Mouse (Mus musculus): ENCODE results near the gene Gad1. TPM values are rescaled to one million over a fixed set of nuclear protein-coding genes. Genes with fewer than 3 reads are reported as not detected.
A peak's percentile ranks its signal among the peaks of the same experiment; 100 is the strongest.

Gad1 gene
- polyA plus RNA-seq, 1 experiment from 2014 or later: 0.20 TPM

GRCm38 (mm10) chr2:70553826-70554225 is 954 bp downstream of the Gad1 start:
- no peak overlapping the region for H3K9ac ChIP-seq
- H3K27ac ChIP-seq: no peak overlapping the region
- no peak for ATAC-seq (replicated peaks; ENCODE audit: insufficient number of reproducible peaks, insufficient read depth, low FRiP score, low read depth)
- H3K4me1 ChIP-seq (replicated peaks): no peaks in the 10 kb centered on the region
- H3K9me3 ChIP-seq (replicated peaks): no peaks in the 10 kb centered on the region
- no peak overlapping the region for H3K4me3 ChIP-seq
- H3K4me2 ChIP-seq: no peak overlapping the region
- WGBS: 75% methylated on average over 3 of the region's 3 CpGs
- H3K36me3 ChIP-seq: no peaks in the 10 kb centered on the region
- H3K27me3 ChIP-seq: peaks cover 19% of the 10 kb centered on the region

- no peaks in the 10 kb centered on the region for H3K36me3 ChIP-seq
- ATAC-seq (replicated peaks; ENCODE audit: insufficient number of reproducible peaks, insufficient read depth, low FRiP score, low read depth): no peak
- H3K27ac ChIP-seq: no peak overlapping the region
- no peak overlapping the region for H3K4me2 ChIP-seq
- no peaks in the 10 kb centered on the region for H3K9me3 ChIP-seq (replicated peaks)
- WGBS: 6% methylated on average over 17 of the region's 18 CpGs
- no peak overlapping the region for H3K9ac ChIP-seq
- peaks cover 24% of the 10 kb centered on the region for H3K4me1 ChIP-seq (replicated peaks)
- no peak overlapping the region for H3K4me3 ChIP-seq
- H3K27me3 ChIP-seq: peaks cover 64% of the 10 kb centered on the region
These were observed 5.4 kb downstream of the Gad1 start for GRCm38 (mm10) chr2:70558112-70558842.

- Histone ChIP-seq H3K36me3 (no peaks in the 10 kb centered on the region), H3K27me3 (peaks cover 71% of the 10 kb centered on the region), H3K9ac (no peak overlapping the region), H3K9me3 (replicated peaks) (no peaks in the 10 kb centered on the region), H3K4me3 (no peak overlapping the region), H3K27ac (no peak overlapping the region), H3K4me2 (no peak overlapping the region), H3K4me1 (replicated peaks) (peaks cover 30% of the 10 kb centered on the region)
- 11% methylated on average over 24 of the region's 24 CpGs for WGBS
- no peak for ATAC-seq (replicated peaks; ENCODE audit: insufficient number of reproducible peaks, insufficient read depth, low FRiP score, low read depth)
These were observed 6.1 kb downstream of the Gad1 start for GRCm38 (mm10) chr2:70558843-70559451.

- Histone ChIP-seq H3K27me3 (peaks cover 76% of the 10 kb centered on the region), H3K4me2 (no peak overlapping the region), H3K27ac (no peak overlapping the region), H3K4me3 (no peak overlapping the region), H3K9ac (no peak overlapping the region), H3K4me1 (replicated peaks) (peaks cover 33% of the 10 kb centered on the region), H3K36me3 (no peaks in the 10 kb centered on the region), H3K9me3 (replicated peaks) (no peaks in the 10 kb centered on the region)
- ATAC-seq (replicated peaks; ENCODE audit: insufficient number of reproducible peaks, insufficient read depth, low FRiP score, low read depth): no peak; the same call in 1 of the 2 replicates
- 2% methylated on average over 13 of the region's 13 CpGs for WGBS
These were observed 6.6 kb downstream of the Gad1 start for GRCm38 (mm10) chr2:70559520-70559919.

GRCm38 (mm10) chr2:70561077-70561795 is 8.4 kb downstream of the Gad1 start:
- ATAC-seq (replicated peaks; ENCODE audit: insufficient number of reproducible peaks, insufficient read depth, low FRiP score, low read depth): no peak
- Histone ChIP-seq H3K9me3 (replicated peaks) (no peaks in the 10 kb centered on the region), H3K4me3 (peak overlapping the region; percentile 34), H3K4me1 (replicated peaks) (peaks cover 43% of the 10 kb centered on the region), H3K9ac (no peak overlapping the region), H3K36me3 (no peaks in the 10 kb centered on the region), H3K27me3 (peaks cover 90% of the 10 kb centered on the region), H3K27ac (no peak overlapping the region), H3K4me2 (0 out of 2 replicates have a peak overlapping the region, but pooled peaks have one; percentile 59)
- WGBS: 2% methylated on average over 29 of the region's 29 CpGs

GRCm38 (mm10) chr2:70562011-70562491 is 9.2 kb downstream of the Gad1 start:
- peak overlapping the region; percentile 59 for H3K4me2 ChIP-seq
- no peaks in the 10 kb centered on the region for H3K9me3 ChIP-seq (replicated peaks)
- under 1% methylated on average over 42 of the region's 42 CpGs for WGBS
- H3K4me3 ChIP-seq: peak overlapping the region; percentile 34
- no peak overlapping the region for H3K9ac ChIP-seq
- peaks cover 92% of the 10 kb centered on the region for H3K27me3 ChIP-seq
- H3K4me1 ChIP-seq (replicated peaks): peaks cover 52% of the 10 kb centered on the region
- no peaks in the 10 kb centered on the region for H3K36me3 ChIP-seq
- ATAC-seq (replicated peaks; ENCODE audit: insufficient number of reproducible peaks, insufficient read depth, low FRiP score, low read depth): no peak
- H3K27ac ChIP-seq: no peak overlapping the region

GRCm38 (mm10) chr2:70562611-70562980 is 9.7 kb downstream of the Gad1 start:
- WGBS: under 1% methylated on average over 34 of the region's 34 CpGs
- peaks cover 57% of the 10 kb centered on the region for H3K4me1 ChIP-seq (replicated peaks)

GRCm38 (mm10) chr2:70562981-70563671 is 10.3 kb downstream of the Gad1 start:
- Histone ChIP-seq H3K9ac (no peak overlapping the region), H3K4me3 (peak overlapping the region; percentile 34), H3K27ac (no peak overlapping the region), H3K9me3 (replicated peaks) (no peaks in the 10 kb centered on the region), H3K27me3 (peaks cover 95% of the 10 kb centered on the region), H3K4me1 (replicated peaks) (peaks cover 62% of the 10 kb centered on the region), H3K36me3 (no peaks in the 10 kb centered on the region), H3K4me2 (peak overlapping the region; percentile 59)
- WGBS: 1% methylated on average over 40 of the region's 40 CpGs
- ATAC-seq (replicated peaks; ENCODE audit: insufficient number of reproducible peaks, insufficient read depth, low FRiP score, low read depth): no peak

More at GRCm38 (mm10) chr2:70562611-70562980, 9.7 kb downstream of the Gad1 start:
- Histone ChIP-seq H3K4me2 (peak overlapping the region; percentile 59), H3K36me3 (no peaks in the 10 kb centered on the region), H3K27ac (no peak overlapping the region), H3K27me3 (peaks cover 94% of the 10 kb centered on the region), H3K9ac (no peak overlapping the region), H3K9me3 (replicated peaks) (no peaks in the 10 kb centered on the region), H3K4me3 (peak overlapping the region; percentile 34)
- ATAC-seq (replicated peaks; ENCODE audit: insufficient number of reproducible peaks, insufficient read depth, low FRiP score, low read depth): no peak

GRCm38 (mm10) chr2:70563721-70564645 is 11.1 kb downstream of the Gad1 start:
- 3% methylated on average over 38 of the region's 38 CpGs for WGBS
- Histone ChIP-seq H3K4me1 (replicated peaks) (peaks cover 70% of the 10 kb centered on the region), H3K4me2 (peak overlapping the region; percentile 59), H3K27me3 (peaks cover 98% of the 10 kb centered on the region), H3K27ac (no peak overlapping the region), H3K9me3 (replicated peaks) (no peaks in the 10 kb centered on the region), H3K9ac (no peak overlapping the region), H3K4me3 (peak overlapping the region; percentile 34), H3K36me3 (no peaks in the 10 kb centered on the region)
- ATAC-seq (replicated peaks; ENCODE audit: insufficient number of reproducible peaks, insufficient read depth, low FRiP score, low read depth): no peak

GRCm38 (mm10) chr2:70564646-70565315 is 11.9 kb downstream of the Gad1 start:
- no peak overlapping the region for H3K4me3 ChIP-seq
- peaks cover 65% of the 10 kb centered on the region for H3K4me1 ChIP-seq (replicated peaks)
- H3K36me3 ChIP-seq: no peaks in the 10 kb centered on the region
- H3K27me3 ChIP-seq: peaks cover 98% of the 10 kb centered on the region
- WGBS: 10% methylated on average over 15 of the region's 15 CpGs
- no peaks in the 10 kb centered on the region for H3K9me3 ChIP-seq (replicated peaks)
- H3K9ac ChIP-seq: no peak overlapping the region
- H3K27ac ChIP-seq: no peak overlapping the region
- H3K4me2 ChIP-seq: no peak overlapping the region
- ATAC-seq (replicated peaks; ENCODE audit: insufficient number of reproducible peaks, insufficient read depth, low FRiP score, low read depth): no peak

Data from heart, embryonic 15.5 days (tissue).